Mouse (Mus musculus) frontal cortex, adult (tissue): Measurements from ENCODE around the gene Tcta.
"Not testable (repeated sequence)": the region's sequence is repeated elsewhere in the genome, so short reads cannot be mapped to it uniquely, and the experiment has no call there.

Experiments used
- ATAC-seq: cut with Nextera tagmentation; 2 replicates; pipeline ENCODE4 v1.9.2; 2017; ENCODE audit warnings: mild to moderate bottlenecking, moderate library complexity, mixed read lengths; ENCODE audit not compliant: low TSS enrichment

The Tcta gene

DNA sequence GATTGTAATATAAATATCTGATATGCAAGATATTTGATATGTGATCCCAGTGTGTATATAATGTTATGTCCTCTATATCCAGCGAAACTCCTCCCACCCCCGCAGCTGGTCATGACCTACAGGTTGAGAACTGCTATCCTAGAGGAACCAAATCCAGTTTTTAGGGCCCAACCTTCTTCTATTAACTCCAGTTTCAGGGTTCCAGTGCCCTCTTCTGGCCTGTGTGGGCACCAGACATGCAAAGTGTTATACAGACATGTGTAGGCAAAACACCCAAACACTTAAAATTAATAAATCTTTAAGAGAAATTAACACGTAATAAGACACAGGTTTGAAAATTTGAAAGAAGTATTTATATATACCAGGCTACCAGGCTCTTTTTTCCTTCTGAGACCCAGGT is 11.6 kb upstream of the Tcta start:
- ATAC-seq: no peak

DNA sequence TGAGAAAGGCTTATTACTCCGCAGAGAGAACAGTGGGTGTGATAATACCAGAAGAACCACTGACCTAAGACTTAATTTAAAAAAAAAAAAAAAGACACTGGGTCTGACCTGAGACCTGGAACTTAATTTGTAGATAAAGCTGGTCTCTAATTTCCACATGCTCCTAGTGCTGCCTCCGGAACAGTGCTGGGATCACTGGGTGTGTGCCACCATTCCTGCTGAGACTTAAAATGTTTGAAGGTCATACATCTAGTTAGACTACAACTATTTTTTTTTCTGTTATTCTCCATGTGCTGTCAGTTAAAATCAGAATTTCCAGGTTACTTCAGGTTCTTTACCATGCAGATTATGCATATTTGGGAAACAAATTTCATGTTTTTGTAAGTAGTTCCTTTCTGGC is 2.2 kb upstream of the Tcta start:
- ATAC-seq: no peak

GRCm38 (mm10) chr9:108307021-108307807 is 1.3 kb upstream of the Tcta start:
- no peak for ATAC-seq

DNA sequence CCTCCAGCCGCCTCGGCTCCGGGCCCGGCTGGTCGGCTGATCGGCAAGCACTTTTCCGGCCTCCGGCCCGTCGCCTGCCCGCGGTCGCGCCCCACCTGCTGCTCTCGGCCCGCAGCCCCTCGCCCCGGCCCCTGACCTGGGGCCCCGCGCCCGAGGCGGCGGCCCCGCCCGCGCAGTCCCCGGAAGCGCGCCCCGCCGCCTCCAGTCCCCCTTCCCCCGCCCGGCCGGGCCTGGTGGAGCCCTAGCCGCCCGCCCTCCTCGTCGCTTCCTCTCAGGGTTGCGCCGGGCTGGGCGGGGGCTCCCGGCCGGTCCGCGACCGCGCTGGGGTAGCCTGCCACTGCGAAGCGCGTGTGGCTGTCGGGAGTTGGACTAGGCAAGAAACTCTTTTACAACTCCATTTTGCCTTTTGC is 616 bp upstream of the Tcta start:
- peak; percentile 7; the same call in 1 of the 2 replicates for ATAC-seq

GRCm38 (mm10) chr9:108305170-108305569 is 790 bp downstream of the Tcta start:
- ATAC-seq: no peak

GRCm38 (mm10) chr9:108304716-108305115 is 1.2 kb downstream of the Tcta start:
- ATAC-seq: no peak

GRCm38 (mm10) chr9:108301853-108302252 is 4.1 kb downstream of the Tcta start:
- ATAC-seq: no peak

GRCm38 (mm10) chr9:108296453-108297355 is 9.3 kb downstream of the Tcta start, which contains the start of gene Amt:
Gene Amt (plus strand): TSS chr9:108296853.
- ATAC-seq: peak; percentile 48; the same call in 1 of the 2 replicates

DNA sequence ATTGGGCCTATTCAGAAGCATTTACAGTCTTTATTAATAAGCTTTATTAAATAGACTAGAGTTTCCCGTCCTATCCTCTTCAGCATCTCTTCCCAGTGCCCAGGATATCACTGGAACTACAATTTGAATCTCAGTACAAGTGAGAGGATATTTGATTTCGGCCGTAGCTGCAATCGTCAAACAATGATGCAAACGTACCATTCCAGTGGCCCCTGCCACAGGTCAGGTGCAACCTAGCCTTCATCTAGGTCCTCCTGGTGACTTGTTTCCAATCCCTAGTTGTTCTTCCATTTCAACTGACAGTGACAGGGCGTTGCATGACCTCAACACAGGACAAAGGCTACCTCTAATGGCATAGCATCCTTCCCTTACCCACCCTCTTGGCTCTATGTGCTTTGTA is 15.2 kb downstream of the Tcta start:
- ATAC-seq: no peak

GRCm38 (mm10) chr9:108290016-108290750 is 15.8 kb downstream of the Tcta start, which contains the start of gene Nicn1:
Gene Nicn1 (plus strand): TSS chr9:108290429.
- peak; percentile 98 for ATAC-seq

DNA sequence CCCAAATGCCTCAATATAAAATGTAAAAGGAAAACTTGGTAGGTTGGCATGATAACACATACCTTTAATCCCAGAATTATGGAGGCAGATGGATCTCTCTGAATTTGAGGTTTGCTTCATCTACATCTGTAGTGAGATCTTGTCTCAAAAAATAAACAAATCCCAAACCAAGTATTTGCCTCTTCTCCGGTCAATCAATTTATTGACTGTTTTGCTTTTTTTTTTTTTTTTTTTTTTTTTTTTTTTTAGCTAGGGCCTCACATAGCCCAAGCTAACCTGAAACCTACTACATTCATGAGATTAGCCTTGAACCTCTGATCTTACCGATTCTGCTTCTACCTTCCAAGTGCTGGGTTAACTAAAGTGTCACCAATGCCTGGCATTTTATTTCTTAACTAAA is 16.6 kb downstream of the Tcta start:
- ATAC-seq: no peak

DNA sequence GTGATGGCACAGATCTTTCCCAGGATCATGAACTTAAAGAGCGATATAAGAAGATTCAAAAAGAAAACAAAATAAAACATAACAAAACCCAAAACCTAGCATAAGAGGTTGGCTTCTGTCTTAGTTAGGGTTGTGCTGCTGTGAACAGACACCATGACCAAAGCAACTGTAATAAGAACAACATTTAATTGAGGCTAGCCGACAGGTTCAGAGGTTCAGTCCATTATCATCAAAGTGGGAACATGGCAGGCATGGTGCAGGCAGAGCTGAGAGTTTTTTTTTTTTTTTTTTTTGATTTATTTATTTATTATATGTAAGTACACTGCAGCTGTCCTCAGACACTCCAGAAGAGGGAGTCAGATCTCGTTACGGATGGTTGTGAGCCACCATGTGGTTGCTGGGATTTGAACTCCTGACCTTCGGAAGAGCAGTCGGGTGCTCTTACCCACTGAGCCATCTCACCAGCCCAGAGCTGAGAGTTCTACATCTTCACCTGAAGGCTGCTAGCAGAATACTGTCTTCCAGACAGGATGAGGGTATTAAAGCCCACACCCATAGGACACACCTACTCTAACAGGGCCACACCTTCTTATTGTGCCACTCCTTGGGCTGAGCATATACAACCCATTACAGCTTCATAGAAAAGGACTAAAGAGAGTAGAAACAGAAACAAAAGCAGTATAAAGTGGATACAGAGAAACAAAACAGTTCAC is 18.3 kb downstream of the Tcta start:
- ATAC-seq: not testable (repeated sequence)

DNA sequence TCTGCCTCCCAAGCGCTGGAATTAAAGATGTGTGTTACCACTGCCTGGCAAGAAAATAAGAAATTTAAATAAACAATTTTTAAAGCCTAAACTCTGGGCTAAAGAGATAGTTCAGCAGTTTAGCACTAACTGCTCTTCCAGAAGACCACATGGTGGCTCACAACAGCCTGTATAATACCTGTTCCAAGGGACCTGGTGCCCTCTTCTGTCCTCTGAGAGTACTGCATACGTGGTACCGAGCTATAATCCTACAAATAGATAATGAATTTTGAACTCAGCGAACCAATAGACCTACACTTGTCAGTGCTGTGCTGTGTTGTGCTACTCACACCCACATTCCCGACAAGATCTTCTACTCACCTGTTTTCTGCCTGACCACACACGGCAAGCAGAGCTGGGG is 21.6 kb downstream of the Tcta start:
- peak; percentile 95 for ATAC-seq

DNA sequence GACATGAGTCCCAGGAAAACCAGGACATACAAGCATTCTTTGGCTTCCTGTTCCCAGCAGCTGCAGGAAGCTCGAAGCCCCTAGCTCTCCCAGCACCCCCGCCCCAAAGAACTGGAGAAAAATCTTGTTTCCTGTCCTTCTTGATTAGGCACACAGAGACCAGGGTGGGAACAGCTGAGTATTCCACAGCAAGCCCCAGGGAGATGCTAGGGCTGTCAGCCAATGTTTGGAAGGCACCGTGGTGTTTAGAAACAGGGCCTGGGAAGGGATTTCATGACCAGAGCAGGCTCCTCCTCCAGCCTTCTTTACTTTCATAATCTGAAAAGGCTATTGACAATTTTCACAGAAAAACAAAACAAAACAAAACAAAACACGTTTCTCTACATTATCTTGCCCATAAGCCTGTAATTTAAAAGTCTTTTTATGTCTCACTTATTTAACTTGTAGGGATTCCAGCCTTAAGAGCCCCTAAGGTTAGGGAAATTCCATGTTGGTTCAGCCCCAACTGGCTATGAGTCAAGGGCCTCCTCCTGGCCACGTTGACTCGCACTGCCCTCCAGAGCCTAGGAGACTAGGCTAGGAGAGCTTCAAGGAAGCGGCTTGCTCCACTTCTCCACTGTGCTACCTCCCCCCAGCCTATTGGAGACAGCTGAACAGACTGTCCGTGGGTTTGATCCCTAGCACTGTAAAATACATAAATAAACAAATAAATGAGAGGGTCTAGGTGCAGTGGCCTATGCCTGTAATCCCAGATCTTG is 25.7 kb downstream of the Tcta start:
- ATAC-seq: no peak

GRCm38 (mm10) chr9:108278697-108279450 is 27.1 kb downstream of the Tcta start:
- ATAC-seq: no peak

- ATAC-seq: no peak
Observed at GRCm38 (mm10) chr9:108275331-108275659, 30.7 kb downstream of the Tcta start.

DNA sequence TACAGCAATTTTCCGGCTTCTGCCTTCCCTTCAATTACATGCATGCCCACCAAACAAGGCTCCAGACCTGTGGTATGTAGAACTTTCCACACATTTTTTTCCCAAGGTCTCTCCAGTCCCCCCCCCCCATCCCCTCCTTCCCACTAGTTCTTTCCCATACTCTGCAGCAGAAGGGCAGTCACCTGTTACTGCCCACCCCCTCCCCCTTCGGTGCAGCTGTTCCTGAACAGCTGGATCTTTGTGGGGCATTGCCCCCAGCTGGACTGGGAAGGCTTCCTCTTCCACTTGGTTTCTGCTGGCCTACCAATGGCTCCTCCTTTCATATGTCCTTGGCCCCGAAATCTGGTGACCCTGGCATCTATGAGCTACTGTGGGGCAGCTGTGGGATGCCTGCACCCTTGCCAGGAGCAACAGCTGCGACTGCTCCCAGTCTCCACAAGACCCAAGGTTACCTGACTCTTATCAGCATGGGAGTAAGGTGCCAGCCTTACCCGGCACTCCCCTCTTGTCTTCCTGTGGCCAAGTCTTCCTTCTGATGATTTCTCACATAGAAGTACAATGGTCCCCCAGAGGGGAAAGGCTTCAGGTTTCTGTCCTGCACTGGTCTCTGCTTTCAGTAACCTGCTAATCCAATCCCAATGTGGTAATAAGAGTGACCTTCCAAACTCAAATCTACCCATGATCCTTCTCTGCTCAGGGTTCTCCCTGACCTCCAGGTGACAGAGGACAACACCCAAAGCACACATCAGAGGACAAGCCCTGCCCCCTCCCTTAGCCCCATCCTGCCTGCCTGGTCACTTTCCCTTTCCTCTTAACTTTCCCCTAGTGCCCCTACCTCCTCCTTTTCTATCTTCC is 31.3 kb downstream of the Tcta start:
- ATAC-seq: no peak

- no peak for ATAC-seq
Observed at GRCm38 (mm10) chr9:108273485-108273884, 32.5 kb downstream of the Tcta start.

DNA sequence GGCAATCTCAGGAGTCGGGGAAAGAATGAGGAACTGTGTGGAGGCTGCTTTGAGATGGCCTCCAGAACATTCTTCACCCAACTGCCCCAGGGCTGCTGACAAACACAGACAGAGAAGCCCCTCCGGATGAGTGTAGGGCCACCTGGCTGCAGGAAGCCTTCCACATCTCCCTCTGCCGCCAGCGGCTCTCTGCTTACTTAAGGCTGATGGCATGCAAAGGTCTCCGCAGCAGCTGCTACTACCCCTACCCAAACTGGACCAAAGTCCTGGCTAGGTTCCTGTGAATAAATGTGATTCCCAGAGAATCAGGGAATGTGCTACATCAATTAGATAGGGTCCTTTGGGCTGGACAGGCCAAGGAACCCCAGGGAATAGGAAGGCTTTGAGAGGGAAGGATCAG is 33.3 kb downstream of the Tcta start:
- ATAC-seq: no peak
